Mouse (Mus musculus): ENCODE results near the gene A630095N17Rik.

- TF ChIP-seq CTCF (IDR thresholded peaks at IDR 0.05; ENCODE audit: low read depth) (no peak), EP300 (IDR thresholded peaks at IDR 0.05; ENCODE audit: low read depth) (no peak)
Measured at GRCm38 (mm10) chr1:75264091-75264880, 32.4 kb upstream of the A630095N17Rik start, which contains the start of gene Ptprn.

All from heart, postnatal 0 days (tissue).